Mouse (Mus musculus) cerebellum, adult 2 months (tissue): ENCODE measurements around the gene Ankar.

Experiments used
- CTCF ChIP-seq: fragments of 200-500 bp; IDR thresholded peaks from 2 replicates; pipeline ENCODE4 v1.5.1; 2011; ENCODE audit warnings: low read depth, mild to moderate bottlenecking, control low read depth, low read length, moderate library complexity, borderline replicate concordance; ENCODE audit not compliant: insufficient read depth
- POLR2A ChIP-seq: fragments of 200-500 bp; IDR thresholded peaks from 2 replicates; pipeline ENCODE4 v1.6.1; 2011; ENCODE audit warnings: low read length, control low read depth, borderline replicate concordance; ENCODE audit not compliant: insufficient read depth

GRCm38 (mm10) chr1:72730126-72730525, 29.7 kb upstream of the Ankar start:
- TF ChIP-seq POLR2A = no peak
- no peak for TF ChIP-seq CTCF
